Mouse (Mus musculus) stomach, adult 2 months (tissue): ENCODE measurements around the gene Erich4. TPM values are rescaled to one million over a fixed set of nuclear protein-coding genes. Genes with fewer than 3 reads are reported as not detected.

Source experiments
- polyA plus RNA-seq: library from polyadenylated mRNA; depleted of rRNA; stranded (reverse); fragments of >200 nt; gene quantifications from 2 replicates; pipeline ENCODE4 v1.2.3, GENCODE M21; 2012; rRNA removed

Erich4 gene
- not detected in 2 replicates for polyA plus RNA-seq

GRCm38 (mm10) chr7:25615706-25616011 is at the start of gene Erich4:
Gene Erich4 (minus strand): TSS chr7:25615892.

GRCm38 (mm10) chr7:25658657-25659472 is 43.2 kb upstream of the Erich4 start, which contains the start of the genes Bckdha and Exosc5:
Gene Bckdha (minus strand): TSS chr7:25658981.
Gene Exosc5 (plus strand): TSS chr7:25659164.

GRCm38 (mm10) chr7:25626509-25627430 is 11.1 kb upstream of the Erich4 start, which contains the start of gene B3gnt8:
Gene B3gnt8 (plus strand): TSS chr7:25626654.

GRCm38 (mm10) chr7:25618865-25619721 is 3.4 kb upstream of the Erich4 start, which contains the start of gene Dmac2:
Gene Dmac2 (plus strand): TSS chr7:25619414.

Other genes with a start within 250 kb of the Erich4 start
- gene Cnfn, start 246.2 kb downstream of the Erich4 start, polyA plus RNA-seq: 2,206 and 4,043 TPM in 2 replicates
- 26.7 and 31.7 TPM in 2 replicates for gene Lipe, start 217.2 kb downstream of the Erich4 start, polyA plus RNA-seq
- 73.0 and 75.1 TPM in 2 replicates for gene Cxcl17, start 203.0 kb downstream of the Erich4 start, polyA plus RNA-seq
- 4.1 and 5.9 TPM in 2 replicates for gene Ceacam1, start 138.3 kb downstream of the Erich4 start, polyA plus RNA-seq
- not detected in 2 replicates for gene Ceacam2, start 76.0 kb downstream of the Erich4 start, polyA plus RNA-seq
- 43.1 and 44.3 TPM in 2 replicates for gene Dmac2, start 3.5 kb upstream of the Erich4 start, polyA plus RNA-seq
- gene B3gnt8, start 10.8 kb upstream of the Erich4 start, polyA plus RNA-seq: 7.9 and 10.2 TPM in 2 replicates
- 233 and 278 TPM in 2 replicates for gene Bckdha, start 43.1 kb upstream of the Erich4 start, polyA plus RNA-seq
- 50.2 and 58.9 TPM in 2 replicates for gene Exosc5, start 43.3 kb upstream of the Erich4 start, polyA plus RNA-seq
- gene Tmem91, start 59.3 kb upstream of the Erich4 start, polyA plus RNA-seq: 0.14 and 0.45 TPM in 2 replicates
- gene B9d2, start 64.9 kb upstream of the Erich4 start, polyA plus RNA-seq: 16.9 and 24.4 TPM in 2 replicates
- gene Tgfb1, start 71.1 kb upstream of the Erich4 start, polyA plus RNA-seq: 11.9 and 17.6 TPM in 2 replicates
- gene Ccdc97, start 103.2 kb upstream of the Erich4 start, polyA plus RNA-seq: 33.8 and 34.5 TPM in 2 replicates
- 19.3 and 19.7 TPM in 2 replicates for gene Hnrnpul1, start 138.9 kb upstream of the Erich4 start, polyA plus RNA-seq
- gene Axl, start 172.8 kb upstream of the Erich4 start, polyA plus RNA-seq: 24.4 and 24.7 TPM in 2 replicates
- gene Cyp2s1, start 201.0 kb upstream of the Erich4 start, polyA plus RNA-seq: 302 and 325 TPM in 2 replicates